Mouse (Mus musculus) kidney, postnatal 0 days (tissue): Measurements from ENCODE around the gene Oxa1l. TPM values are rescaled to one million over a fixed set of nuclear protein-coding genes. Genes with fewer than 3 reads are reported as not detected.

Experiments
- ATAC-seq: fragments of 200-750 bp; cut with Nextera tagmentation; replicated peaks from 2 replicates; pipeline ENCODE4 v1.8.0; 2017; ENCODE audit warnings: low read depth, moderate number of reproducible peaks, moderate TSS enrichment, moderate library complexity; ENCODE audit not compliant: low FRiP score
- DNase-seq: peaks from one replicate; pipeline ENCODE4 v3.0.0-alpha.2; 2016; ENCODE audit warnings: low spot score
- H3K27ac ChIP-seq: fragments of 300-500 bp; sonication (generic); 2 replicates; pipeline ENCODE4 v1.5.1; 2014; ENCODE audit warnings: mild to moderate bottlenecking
- H3K27me3 ChIP-seq: fragments of 300-500 bp; sonication (generic); 2 replicates; pipeline ENCODE4 v1.6.1; 2014; ENCODE audit warnings: low read length, mixed read lengths; ENCODE audit not compliant: insufficient read depth
- H3K36me3 ChIP-seq: fragments of 300-500 bp; sonication (generic); 2 replicates; pipeline ENCODE4 v1.6.1; 2014; ENCODE audit warnings: low read length, mixed read lengths; ENCODE audit not compliant: insufficient read depth
- H3K4me1 ChIP-seq: fragments of 300-500 bp; sonication (generic); replicated peaks from 2 replicates; pipeline ENCODE4 v1.6.1; 2014; ENCODE audit warnings: antibody characterized with exemption, low read length, mixed read lengths; ENCODE audit not compliant: insufficient read depth
- H3K4me2 ChIP-seq: fragments of 300-500 bp; sonication (generic); 2 replicates; pipeline ENCODE4 v1.6.1; 2014; ENCODE audit warnings: mild to moderate bottlenecking, low read length, moderate library complexity, mixed read lengths
- H3K4me3 ChIP-seq: fragments of 300-500 bp; sonication (generic); replicated peaks from 2 replicates; pipeline ENCODE4 v1.5.1; 2014; ENCODE audit warnings: low read depth, low read length
- H3K9ac ChIP-seq: fragments of 300-500 bp; sonication (generic); 2 replicates; pipeline ENCODE4 v1.6.1; 2014; ENCODE audit warnings: low read depth, low read length
- H3K9me3 ChIP-seq: fragments of 300-500 bp; sonication (generic); replicated peaks from 2 replicates; pipeline ENCODE4 v1.6.1; 2016; ENCODE audit warnings: low read length, inconsistent platforms, mixed read lengths
- CTCF ChIP-seq: IDR thresholded peaks from 2 replicates; pipeline ENCODE4 v1.5.1; 2016; ENCODE audit warnings: antibody characterized with exemption, low read depth, mild to moderate bottlenecking, moderate library complexity
- WGBS: fragments of 180-500 bp; shearing (Covaris S2); extraction: QIAGEN DNeasy Blood & Tissue Kit; methylation state at CpG from one replicate; pipeline ENCODE4 v1.1.7; 2014; 5-methylcytosine and 5-hydroxymethylcytosine counted together
- polyA plus RNA-seq: library from polyadenylated mRNA; unstranded; fragments of >200 nt; fragmentation: Nextera tagmentation; extraction: Ambion mirVana; gene quantifications from 2 replicates; pipeline ENCODE4 v1.2.1, GENCODE M21; 2015

The Oxa1l gene
- polyA plus RNA-seq, 1 experiment from 2014 or later, result 57.6 TPM

GRCm38 (mm10) chr14:54412629-54413170, 52.1 kb downstream of the Oxa1l start:
- H3K4me3 ChIP-seq, result no peak overlapping the region

DNA sequence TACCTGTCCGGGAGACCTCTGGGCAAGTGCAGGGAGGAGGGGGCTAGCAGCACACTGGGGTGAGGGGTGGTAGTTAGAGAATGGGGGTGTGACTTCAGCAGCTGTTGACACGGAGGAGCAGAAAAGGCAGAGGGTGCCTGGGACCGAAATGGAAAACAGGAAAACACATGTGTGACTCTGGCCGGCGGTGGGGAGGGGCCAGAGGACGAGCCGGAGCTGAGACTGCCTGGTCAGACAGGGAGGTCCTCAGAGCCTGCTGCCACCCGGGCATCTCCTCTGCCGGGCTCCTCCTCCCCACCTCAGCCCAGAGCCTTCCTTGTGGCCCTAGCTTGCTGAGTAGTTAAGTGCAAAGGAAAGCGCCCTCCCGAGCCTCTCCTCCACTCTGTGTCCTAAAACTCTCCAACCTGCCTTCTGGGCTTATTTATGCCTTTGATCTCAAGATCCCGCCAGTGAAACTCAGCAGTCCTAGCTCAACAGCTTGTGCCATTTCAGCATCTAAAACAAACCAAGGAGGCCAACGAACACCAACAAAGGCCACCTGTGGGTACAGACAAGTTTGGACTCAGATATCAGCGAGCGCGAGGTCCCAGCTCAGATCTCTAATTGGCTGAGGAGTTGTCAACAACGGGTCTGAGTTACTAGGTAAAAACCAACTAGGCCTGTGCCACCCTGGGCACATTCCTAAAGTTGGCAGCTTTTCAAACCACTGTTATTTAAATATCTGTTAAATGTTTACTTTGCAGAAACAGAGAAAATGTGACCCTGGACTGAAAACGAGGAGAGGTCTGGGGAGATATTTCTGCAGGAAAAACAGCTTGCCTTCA, 53.5 kb downstream of the Oxa1l start:
- DNase-seq (no peak), ATAC-seq (peak; percentile 52)
- Histone ChIP-seq H3K4me3 (peak overlapping the region; percentile 14; the same call in 1 of the 2 replicates), H3K9ac (peak overlapping the region; percentile 28), H3K9me3 (no peaks in the 10 kb centered on the region), H3K27ac (peak overlapping the region; percentile 71; the same call in 1 of the 2 replicates), H3K4me1 (peaks cover 33% of the 10 kb centered on the region), H3K4me2 (peak overlapping the region; percentile 52), H3K36me3 (no peaks in the 10 kb centered on the region), H3K27me3 (no peaks in the 10 kb centered on the region)
- TF ChIP-seq CTCF, result no peak
- 9% methylated on average over 18 of the region's 18 CpGs for WGBS

More at GRCm38 (mm10) chr14:54412629-54413170, 52.1 kb downstream of the Oxa1l start:
- TF ChIP-seq CTCF, result peak; percentile 97
- H3K4me1 ChIP-seq, result peaks cover 32% of the 10 kb centered on the region
- H3K9ac ChIP-seq, result no peak overlapping the region
- 0 out of 2 replicates have a peak overlapping the region, but pooled peaks have one; percentile 8 for H3K27ac ChIP-seq
- H3K36me3 ChIP-seq, result no peaks in the 10 kb centered on the region
- no peak for ATAC-seq
- no peaks in the 10 kb centered on the region for H3K27me3 ChIP-seq
- peak; percentile 80 for DNase-seq
- peak overlapping the region; percentile 52 for H3K4me2 ChIP-seq
- H3K9me3 ChIP-seq, result no peaks in the 10 kb centered on the region
- 47% methylated on average over 2 of the region's 2 CpGs for WGBS

- Histone ChIP-seq H3K9me3 (no peaks in the 10 kb centered on the region), H3K27me3 (no peaks in the 10 kb centered on the region), H3K36me3 (no peaks in the 10 kb centered on the region), H3K9ac (no peak overlapping the region), H3K4me2 (no peak overlapping the region), H3K4me1 (peaks cover 29% of the 10 kb centered on the region), H3K4me3 (no peak overlapping the region), H3K27ac (no peak overlapping the region)
- DNase-seq (no peak), ATAC-seq (no peak)
- 28% methylated on average over 13 of the region's 13 CpGs for WGBS
- TF ChIP-seq CTCF, result no peak
Observed at GRCm38 (mm10) chr14:54415241-54416020, 54.8 kb downstream of the Oxa1l start.

GRCm38 (mm10) chr14:54416229-54416775, 55.7 kb downstream of the Oxa1l start:
- 60% methylated on average over 5 of the region's 5 CpGs for WGBS
- no peak for TF ChIP-seq CTCF
- Histone ChIP-seq H3K9ac (no peak overlapping the region), H3K4me3 (no peak overlapping the region), H3K9me3 (no peaks in the 10 kb centered on the region), H3K36me3 (no peaks in the 10 kb centered on the region), H3K4me2 (no peak overlapping the region), H3K27ac (no peak overlapping the region), H3K27me3 (no peaks in the 10 kb centered on the region), H3K4me1 (peaks cover 27% of the 10 kb centered on the region)
- no peak for ATAC-seq
- no peak for DNase-seq

GRCm38 (mm10) chr14:54416830-54417229, 56.2 kb downstream of the Oxa1l start:
- no peak overlapping the region for H3K9ac ChIP-seq
- TF ChIP-seq CTCF, result no peak
- H3K27me3 ChIP-seq, result no peaks in the 10 kb centered on the region
- DNase-seq, result no peak
- peaks cover 27% of the 10 kb centered on the region for H3K4me1 ChIP-seq
- H3K36me3 ChIP-seq, result no peaks in the 10 kb centered on the region
- H3K9me3 ChIP-seq, result no peaks in the 10 kb centered on the region
- no peak overlapping the region for H3K4me3 ChIP-seq
- WGBS, result 91% methylated on average over 4 of the region's 4 CpGs
- no peak overlapping the region for H3K27ac ChIP-seq
- no peak for ATAC-seq
- peak overlapping the region; percentile 37; the same call in 1 of the 2 replicates for H3K4me2 ChIP-seq

DNA sequence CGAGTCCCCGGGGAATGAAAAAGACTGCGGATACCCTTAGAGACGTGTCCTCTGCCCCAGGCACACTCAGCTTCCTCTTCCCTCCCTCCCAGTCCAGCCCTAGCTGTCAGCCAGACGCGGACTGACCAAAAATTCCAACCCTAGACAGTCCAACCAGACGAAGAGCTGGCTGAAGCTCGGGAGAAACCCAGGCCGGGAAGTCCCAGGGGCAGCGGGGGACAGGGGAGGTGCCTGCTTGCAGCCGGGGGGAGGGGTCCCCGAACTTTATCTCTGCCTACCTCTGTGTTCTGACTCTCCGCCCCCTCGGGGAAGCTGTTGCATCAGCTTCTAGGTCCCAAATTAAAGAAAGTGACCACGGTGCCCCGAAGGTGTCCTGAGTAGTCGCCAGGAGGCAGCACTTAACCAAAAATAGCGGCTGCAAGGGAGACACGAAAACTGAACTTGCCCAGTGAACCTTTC, 57.0 kb downstream of the Oxa1l start, which contains the start of gene Slc7a7:
Gene Slc7a7 (minus strand): TSS at position 158 of the 459 bp plus-strand sequence.
- Histone ChIP-seq H3K27ac (no peak within 1 kb of the TSS), H3K9ac (peak within 1 kb of the TSS; percentile 27; the same call in 1 of the 2 replicates), H3K4me2 (peak within 1 kb of the TSS; percentile 37), H3K36me3 (no peaks in the 10 kb centered on the region), H3K9me3 (no peaks in the 10 kb centered on the region), H3K4me1 (peaks cover 27% of the 10 kb centered on the region), H3K4me3 (no peak within 1 kb of the TSS), H3K27me3 (no peaks in the 10 kb centered on the region)
- DNase-seq (no peak), ATAC-seq (peak; percentile 27; the same call in 1 of the 2 replicates)
- peak; percentile 55 for TF ChIP-seq CTCF
- 12% methylated on average over 19 of the region's 19 CpGs for WGBS

Other genes starting within 250 kb of the Oxa1l start
- gene Dad1, start 106.7 kb upstream of the Oxa1l start, polyA plus RNA-seq, result 544 and 545 TPM in 2 replicates
- gene Abhd4, start 106.6 kb upstream of the Oxa1l start, polyA plus RNA-seq, result 80.9 and 84.4 TPM in 2 replicates
- 0.03 TPM in 1 of 2 replicates, not detected in the other for gene Olfr49, start 75.9 kb upstream of the Oxa1l start, polyA plus RNA-seq
- gene Slc7a7, start 56.9 kb downstream of the Oxa1l start, polyA plus RNA-seq, result 27.8 and 36.4 TPM in 2 replicates
- gene Mrpl52, start 66.1 kb downstream of the Oxa1l start, polyA plus RNA-seq, result 357 and 408 TPM in 2 replicates
- 107 and 114 TPM in 2 replicates for gene Mmp14, start 70.8 kb downstream of the Oxa1l start, polyA plus RNA-seq
- gene Lrp10, start 103.3 kb downstream of the Oxa1l start, polyA plus RNA-seq, result 76.5 and 78.4 TPM in 2 replicates
- 4.3 and 4.4 TPM in 2 replicates for gene Rem2, start 115.3 kb downstream of the Oxa1l start, polyA plus RNA-seq
- 52.2 and 60.1 TPM in 2 replicates for gene Prmt5, start 156.7 kb downstream of the Oxa1l start, polyA plus RNA-seq
- 41.6 and 46.4 TPM in 2 replicates for gene Haus4, start 193.8 kb downstream of the Oxa1l start, polyA plus RNA-seq
- 34.6 and 40.9 TPM in 2 replicates for gene Ajuba, start 216.7 kb downstream of the Oxa1l start, polyA plus RNA-seq
- 6.4 TPM in 2 replicates for gene 4931414P19Rik, start 245.2 kb downstream of the Oxa1l start, polyA plus RNA-seq